Mouse (Mus musculus): Measurements from ENCODE around the gene Babam2. TPM values are rescaled to one million over a fixed set of nuclear protein-coding genes. Genes with fewer than 3 reads are reported as not detected.
A peak's percentile ranks its signal among the peaks of the same experiment; 100 is the strongest.

Gene Babam2
- total RNA-seq, 2 experiments from 2014 or later = 24.9 to 30.9 TPM

- intact Hi-C loops (cut with DNase I) = no loop called here
- DNase-seq = no peak
Observed at GRCm38 (mm10) chr5:32104119-32104990, 406.9 kb downstream of the Babam2 start.

GRCm38 (mm10) chr5:32106473-32107140 is 409.1 kb downstream of the Babam2 start:
- peak; percentile 19 to 39 for DNase-seq
- intact Hi-C loops (cut with DNase I) = no loop called here

- DNase-seq = no peak
- intact Hi-C loops (cut with DNase I) = no loop called here
Observed at GRCm38 (mm10) chr5:32110651-32111050, 413.2 kb downstream of the Babam2 start.

- intact Hi-C loops (cut with DNase I) = no loop called here
- DNase-seq = no peak
Observed at GRCm38 (mm10) chr5:32112206-32112916, 414.9 kb downstream of the Babam2 start.

- no peak for DNase-seq
- intact Hi-C loops (cut with DNase I) = no loop called here
Observed at GRCm38 (mm10) chr5:32120901-32121376, 423.5 kb downstream of the Babam2 start.

GRCm38 (mm10) chr5:32121936-32122335 is 424.5 kb downstream of the Babam2 start:
- DNase-seq = no peak

GRCm38 (mm10) chr5:32122363-32122762 is 424.9 kb downstream of the Babam2 start:
- intact Hi-C loops (cut with DNase I) = no loop called here

More at GRCm38 (mm10) chr5:32121936-32122335, 424.5 kb downstream of the Babam2 start:
- intact Hi-C loops (cut with DNase I) = no loop called here

GRCm38 (mm10) chr5:32124957-32125356 is 427.5 kb downstream of the Babam2 start:
- no peak for DNase-seq
- intact Hi-C loops (cut with DNase I) = no loop called here

More at GRCm38 (mm10) chr5:32122363-32122762, 424.9 kb downstream of the Babam2 start:
- DNase-seq = no peak

- no peak for DNase-seq
- intact Hi-C loops (cut with DNase I) = no loop called here
Observed at GRCm38 (mm10) chr5:32127226-32127625, 429.7 kb downstream of the Babam2 start.

- intact Hi-C loops (cut with DNase I) = no loop called here
- DNase-seq = peak in 1 of 2 experiments; percentile 21
Observed at GRCm38 (mm10) chr5:32127927-32128326, 430.4 kb downstream of the Babam2 start.

- peak; percentile 48 to 64 for DNase-seq
- intact Hi-C loops (cut with DNase I) = loop anchor here (5.0 kb wide), 1 partner anchor 51 kb away; no protein-coding TSS in a partner anchor
Observed at GRCm38 (mm10) chr5:32132971-32133501, 435.6 kb downstream of the Babam2 start.

GRCm38 (mm10) chr5:32133549-32134004 is 436.1 kb downstream of the Babam2 start:
- DNase-seq = peak; percentile 80 to 85
- intact Hi-C loops (cut with DNase I) = loop anchor here (5.0 kb wide), 1 partner anchor 51 kb away; no protein-coding TSS in a partner anchor

GRCm38 (mm10) chr5:32134051-32134732 is 436.7 kb downstream of the Babam2 start:
- intact Hi-C loops (cut with DNase I) = loop anchor here (5.0 kb wide), 1 partner anchor 52 kb away; no protein-coding TSS in a partner anchor
- peak; percentile 34 to 40 for DNase-seq

Small RNAs within 50 kb of the gene (microRNA-seq; reads per million reads assigned to microRNA genes)
- 0 reads per million in 2 experiments for gene Mir3473e

Other genes with a start within 250 kb of the Babam2 start
- 10 to 100 TPM in 1 of 2 experiments, 1 to 10 TPM in 1; 9.7 to 13.1 TPM for gene Zfp512, start 245.3 kb upstream of the Babam2 start, total RNA-seq (2021)
- gene 4930548H24Rik, start 211.9 kb upstream of the Babam2 start, total RNA-seq (2021) = not detected
- gene Gpn1, start 202.9 kb upstream of the Babam2 start, total RNA-seq (2021) = 10 to 100 TPM; 14.9 to 17.5 TPM
- 10 to 100 TPM; 20.4 to 20.7 TPM for gene Slc4a1ap, start 170.7 kb upstream of the Babam2 start, total RNA-seq (2021)
- 10 to 100 TPM in 1 of 2 experiments, 1 to 10 TPM in 1; 9.0 to 10.3 TPM for gene Supt7l, start 169.9 kb upstream of the Babam2 start, total RNA-seq (2021)
- 100 to 1,000 TPM; 233 to 261 TPM for gene Mrpl33, start 100.7 kb upstream of the Babam2 start, total RNA-seq (2021)
- 1 to 10 TPM; 3.3 to 3.9 TPM for gene Rbks, start 57 bp upstream of the Babam2 start, total RNA-seq (2021)

Measured in gastrocnemius, postnatal 36 days (tissue).